Mouse (Mus musculus): ENCODE results near the gene Parp16. TPM values are rescaled to one million over a fixed set of nuclear protein-coding genes. Genes with fewer than 3 reads are reported as not detected.
A peak's percentile ranks its signal among the peaks of the same experiment; 100 is the strongest.

Gene Parp16
- total RNA-seq, 2 experiments from 2014 or later = 3.6 to 4.0 TPM

DNA sequence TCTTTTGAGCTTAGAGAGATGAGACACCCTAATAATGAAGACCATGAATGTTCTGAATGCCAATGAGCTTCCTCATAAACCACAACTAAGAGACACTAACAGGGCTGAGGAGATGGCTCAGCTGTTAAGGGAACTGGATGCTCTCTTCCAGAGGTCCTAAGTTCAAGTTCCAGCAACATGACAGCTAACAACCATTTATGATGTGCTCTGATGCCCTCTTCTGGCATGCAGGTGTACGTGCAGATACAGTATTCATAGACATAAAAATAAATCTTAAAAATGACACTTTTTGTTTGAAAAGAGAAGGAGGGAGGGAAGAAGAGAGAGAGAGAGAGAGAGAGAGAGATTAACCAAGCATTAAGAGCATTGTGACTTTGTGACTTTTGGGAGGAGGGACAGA lies 30.3 kb upstream of the Parp16 start:
- H3K4me3 ChIP-seq = no peak overlapping the region
- H3K27ac ChIP-seq = no peak overlapping the region
- TF ChIP-seq CTCF (IDR thresholded peaks at IDR 0.05) = peak; percentile 61
- no peak for DNase-seq (ENCODE audit: extremely low spot score in 1 of 2, low spot score in 2 of 2)
- intact Hi-C loops (cut with DNase I) = loop anchor here (2.0 kb wide), 1 partner anchor 30 kb away; no protein-coding TSS in a partner anchor

GRCm38 (mm10) chr9:65166386-65166785 lies 28.8 kb upstream of the Parp16 start:
- DNase-seq (ENCODE audit: extremely low spot score in 1 of 2, low spot score in 2 of 2) = no peak
- no peak for TF ChIP-seq CTCF (IDR thresholded peaks at IDR 0.05)
- H3K4me3 ChIP-seq = no peak overlapping the region
- intact Hi-C loops (cut with DNase I) = no loop called here
- H3K27ac ChIP-seq = no peak overlapping the region

- TF ChIP-seq CTCF (IDR thresholded peaks at IDR 0.05) = no peak
- H3K27ac ChIP-seq = no peak overlapping the region
- no peak overlapping the region for H3K4me3 ChIP-seq
- intact Hi-C loops (cut with DNase I) = no loop called here
- DNase-seq (ENCODE audit: extremely low spot score in 1 of 2, low spot score in 2 of 2) = no peak
Observed at GRCm38 (mm10) chr9:65168534-65168933, 26.6 kb upstream of the Parp16 start.

DNA sequence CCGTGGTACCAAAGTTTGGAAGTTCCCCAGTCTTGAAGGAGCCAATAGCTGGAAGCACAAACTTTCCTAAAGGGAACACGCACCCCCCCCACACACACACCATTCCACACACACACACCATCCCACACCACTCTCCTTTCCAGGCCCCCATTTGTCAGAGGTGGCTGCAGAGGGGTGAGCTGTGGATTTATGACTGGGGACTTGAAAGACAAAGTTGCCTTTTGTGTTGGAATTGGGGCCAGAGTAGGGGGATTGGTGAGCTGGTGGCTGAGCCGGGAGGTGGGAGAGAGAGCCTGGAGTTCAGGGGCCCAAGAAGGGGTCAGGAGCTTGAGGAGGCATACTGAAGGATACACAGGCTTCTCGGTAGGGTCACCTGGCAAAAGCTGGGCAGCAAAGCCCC lies 26.2 kb upstream of the Parp16 start:
- intact Hi-C loops (cut with DNase I) = no loop called here
- Histone ChIP-seq H3K27ac (no peak overlapping the region), H3K4me3 (no peak overlapping the region)
- DNase-seq (ENCODE audit: extremely low spot score in 1 of 2, low spot score in 2 of 2) = no peak
- no peak for TF ChIP-seq CTCF (IDR thresholded peaks at IDR 0.05)

DNA sequence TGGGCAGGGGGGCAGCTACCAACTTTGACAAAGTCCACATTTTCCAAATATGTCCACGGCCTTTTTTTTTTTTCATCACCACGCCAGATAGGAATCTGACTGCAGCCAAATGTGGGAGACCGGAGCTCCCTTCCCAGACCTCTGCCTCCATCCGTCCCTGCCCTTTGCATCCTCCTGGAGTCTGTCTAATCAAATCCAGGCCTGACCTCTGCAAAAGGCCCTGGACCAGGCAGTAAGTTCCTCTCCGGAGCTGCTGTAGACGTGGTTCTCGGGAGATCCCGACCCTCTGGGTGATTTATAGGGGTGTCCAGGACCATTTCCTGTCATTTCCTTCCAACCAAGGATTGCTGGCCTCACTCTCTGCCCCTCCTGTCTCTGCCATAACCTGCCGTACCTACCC lies 22.5 kb upstream of the Parp16 start:
- intact Hi-C loops (cut with DNase I) = no loop called here
- no peak overlapping the region for H3K4me3 ChIP-seq
- no peak for DNase-seq (ENCODE audit: extremely low spot score in 1 of 2, low spot score in 2 of 2)
- TF ChIP-seq CTCF (IDR thresholded peaks at IDR 0.05) = no peak
- H3K27ac ChIP-seq = no peak overlapping the region

GRCm38 (mm10) chr9:65175234-65175938 lies 19.8 kb upstream of the Parp16 start:
- no peak for DNase-seq (ENCODE audit: extremely low spot score in 1 of 2, low spot score in 2 of 2)
- intact Hi-C loops (cut with DNase I) = no loop called here
- Histone ChIP-seq H3K4me3 (no peak overlapping the region), H3K27ac (no peak overlapping the region)
- no peak for TF ChIP-seq CTCF (IDR thresholded peaks at IDR 0.05)

- intact Hi-C loops (cut with DNase I) = no loop called here
- no peak overlapping the region for H3K27ac ChIP-seq
- H3K4me3 ChIP-seq = no peak overlapping the region
- peak; percentile 13; the same call in 1 of the 2 replicates for TF ChIP-seq CTCF (IDR thresholded peaks at IDR 0.05)
- DNase-seq (ENCODE audit: extremely low spot score in 1 of 2, low spot score in 2 of 2) = no peak
Observed at GRCm38 (mm10) chr9:65175939-65176871, 18.9 kb upstream of the Parp16 start.

GRCm38 (mm10) chr9:65177497-65177896 lies 17.7 kb upstream of the Parp16 start:
- intact Hi-C loops (cut with DNase I) = no loop called here
- no peak for DNase-seq (ENCODE audit: extremely low spot score in 1 of 2, low spot score in 2 of 2)
- TF ChIP-seq CTCF (IDR thresholded peaks at IDR 0.05) = no peak
- Histone ChIP-seq H3K4me3 (no peak overlapping the region), H3K27ac (no peak overlapping the region)

- no peak overlapping the region for H3K27ac ChIP-seq
- H3K4me3 ChIP-seq = no peak overlapping the region
- DNase-seq (ENCODE audit: extremely low spot score in 1 of 2, low spot score in 2 of 2) = no peak
- TF ChIP-seq CTCF (IDR thresholded peaks at IDR 0.05) = no peak
- intact Hi-C loops (cut with DNase I) = no loop called here
Observed at GRCm38 (mm10) chr9:65177912-65178311, 17.2 kb upstream of the Parp16 start.

DNA sequence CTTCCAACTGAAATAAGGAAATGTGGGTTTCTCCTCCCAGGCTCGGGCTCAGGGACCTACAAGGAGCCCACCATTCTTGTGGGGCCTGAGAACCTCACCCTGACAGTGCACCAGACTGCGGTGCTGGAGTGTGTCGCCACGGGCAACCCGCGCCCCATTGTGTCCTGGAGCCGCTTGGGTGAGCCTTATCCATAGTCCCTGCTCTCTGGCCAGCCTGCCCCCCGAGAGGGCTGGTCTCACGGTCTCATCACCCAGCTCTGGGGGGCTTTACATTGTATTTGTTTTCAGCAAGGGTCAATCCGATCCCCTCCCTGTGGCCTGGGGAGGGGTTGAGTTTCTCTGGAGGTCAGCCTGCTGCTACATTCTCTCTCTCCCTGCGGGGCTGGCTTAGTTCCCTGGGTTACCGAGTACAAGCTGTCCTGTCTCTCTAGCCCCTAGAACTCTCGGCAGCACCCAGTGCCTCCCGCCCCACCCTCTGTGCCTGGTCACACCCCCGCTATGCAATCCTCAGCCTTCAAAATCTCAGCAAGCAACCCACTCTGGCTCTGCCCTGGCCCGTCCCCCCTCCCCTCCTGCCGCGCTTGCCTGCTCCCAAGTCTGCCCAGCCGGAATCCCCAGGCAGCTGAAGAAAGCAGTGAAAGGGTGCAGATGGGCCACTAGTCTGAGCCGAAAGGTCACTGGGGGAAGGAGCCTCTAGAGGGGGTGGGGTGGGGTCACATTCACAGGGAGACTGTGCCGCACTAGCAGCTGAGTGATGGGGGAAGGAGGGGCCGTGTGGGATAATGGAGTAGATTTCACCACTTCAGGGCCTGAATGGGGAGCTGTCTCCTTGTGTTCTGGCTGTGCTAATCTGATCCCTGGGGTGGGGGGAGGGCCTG lies 16.6 kb upstream of the Parp16 start:
- intact Hi-C loops (cut with DNase I) = no loop called here
- DNase-seq (ENCODE audit: extremely low spot score in 1 of 2, low spot score in 2 of 2) = peak in 1 of 2 experiments; percentile 27
- no peak overlapping the region for H3K4me3 ChIP-seq
- no peak overlapping the region for H3K27ac ChIP-seq
- no peak for TF ChIP-seq CTCF (IDR thresholded peaks at IDR 0.05)

DNA sequence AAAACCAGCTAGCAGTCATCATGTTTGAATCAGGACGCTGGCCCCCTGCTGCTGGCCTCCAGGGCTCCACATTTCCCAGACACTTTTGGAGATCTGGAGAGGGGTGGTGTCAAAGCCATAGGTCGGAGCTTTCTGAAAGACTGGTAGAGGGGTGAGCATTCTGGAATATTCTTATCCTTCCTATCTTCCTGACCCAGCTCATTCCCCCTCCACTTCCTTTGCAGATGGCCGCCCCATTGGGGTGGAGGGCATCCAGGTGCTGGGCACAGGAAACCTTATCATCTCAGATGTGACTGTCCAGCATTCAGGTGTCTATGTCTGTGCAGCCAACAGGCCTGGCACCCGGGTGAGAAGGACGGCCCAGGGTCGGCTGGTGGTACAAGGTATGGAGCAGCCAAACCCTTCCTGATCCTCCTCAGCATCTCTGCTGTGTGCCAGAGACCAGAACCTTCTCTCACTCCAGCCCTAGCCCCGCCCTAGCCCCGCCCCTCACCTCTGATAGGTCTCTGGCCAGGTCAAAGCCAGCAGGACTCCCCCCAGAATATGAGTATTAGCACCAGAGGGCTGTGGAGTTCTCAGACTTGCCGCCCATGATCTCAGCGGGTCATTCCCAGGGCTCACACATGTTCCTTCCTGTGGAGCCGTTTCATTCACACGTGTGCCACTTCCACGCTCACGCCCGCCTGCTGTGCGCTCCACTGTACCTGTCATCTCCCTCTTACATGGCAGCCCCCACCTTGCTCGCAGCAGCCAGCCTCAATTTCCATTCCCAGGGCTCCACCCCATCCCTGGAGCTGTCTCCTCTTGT lies 15.1 kb upstream of the Parp16 start:
- intact Hi-C loops (cut with DNase I) = no loop called here

More for the DNA sequence above, 15.1 kb upstream of the Parp16 start:
- no peak for TF ChIP-seq CTCF (IDR thresholded peaks at IDR 0.05)
- no peak for DNase-seq (ENCODE audit: extremely low spot score in 1 of 2, low spot score in 2 of 2)
- Histone ChIP-seq H3K27ac (no peak overlapping the region), H3K4me3 (no peak overlapping the region)

Data from left cerebral cortex, adult 2 months (tissue).